Mouse (Mus musculus): Measurements from ENCODE around the gene Gm20388.

The Gm20388 gene

DNA sequence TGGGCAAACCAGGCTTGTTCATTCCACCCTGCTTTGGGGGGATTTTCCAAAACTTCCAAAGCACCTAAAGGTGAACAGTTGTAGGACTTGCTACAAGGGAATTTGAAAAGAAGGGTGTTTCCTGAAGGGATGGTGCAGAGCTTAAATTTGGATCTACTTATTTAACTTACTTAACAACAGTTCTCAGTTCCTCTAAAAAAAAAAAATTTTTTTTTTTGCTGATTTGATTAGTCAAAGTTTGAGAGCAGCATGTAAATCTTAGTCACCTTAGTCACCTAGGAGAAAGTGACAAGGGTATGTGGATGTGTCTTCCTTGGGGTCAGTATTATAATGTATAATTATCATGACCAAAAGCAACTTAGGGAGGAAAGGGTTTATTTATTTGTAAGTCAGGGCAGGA lies 2848.0 kb downstream of the Gm20388 start:
- no peak for DNase-seq (ENCODE audit: low spot score)

DNA sequence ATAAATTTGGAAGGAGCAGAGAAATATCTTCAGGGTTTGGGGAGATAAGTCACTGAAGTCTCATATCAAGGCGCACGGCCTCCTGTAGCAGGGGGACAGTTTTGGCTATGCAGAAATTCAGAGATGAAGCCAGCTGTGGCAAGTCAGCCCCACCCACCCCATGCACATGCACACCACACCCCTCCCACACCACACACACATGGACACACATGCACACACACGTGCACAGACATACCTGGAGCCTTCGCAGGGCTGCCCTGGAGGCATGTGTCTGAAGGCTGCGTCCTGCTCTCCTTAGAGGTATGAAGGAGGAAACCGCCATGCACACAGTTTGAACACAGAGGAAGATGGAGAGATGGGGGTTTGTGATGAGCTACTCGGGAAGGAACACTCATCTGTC lies 2849.5 kb downstream of the Gm20388 start:
- DNase-seq (ENCODE audit: low spot score) = no peak

DNA sequence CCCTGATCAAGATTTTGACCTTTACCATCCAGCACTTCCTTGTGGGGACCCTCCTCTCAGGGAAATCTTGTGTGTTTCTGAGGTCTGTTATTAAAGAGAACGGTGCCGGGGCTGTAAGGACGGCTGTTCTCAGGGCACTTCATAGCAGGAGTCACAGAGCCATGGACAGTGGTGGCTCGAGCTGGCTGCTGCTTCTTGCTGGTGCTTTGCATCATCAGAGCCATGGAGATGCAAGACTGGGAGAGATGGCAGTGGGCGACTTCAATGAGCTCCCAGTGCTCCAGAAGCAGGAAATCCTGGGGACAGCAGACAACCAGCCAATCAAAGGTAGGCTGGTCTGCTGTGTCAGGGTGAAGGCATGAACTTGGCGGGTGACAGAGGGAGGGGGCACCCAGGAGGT lies 2850.5 kb downstream of the Gm20388 start:
- DNase-seq (ENCODE audit: low spot score) = peak; percentile 74

DNA sequence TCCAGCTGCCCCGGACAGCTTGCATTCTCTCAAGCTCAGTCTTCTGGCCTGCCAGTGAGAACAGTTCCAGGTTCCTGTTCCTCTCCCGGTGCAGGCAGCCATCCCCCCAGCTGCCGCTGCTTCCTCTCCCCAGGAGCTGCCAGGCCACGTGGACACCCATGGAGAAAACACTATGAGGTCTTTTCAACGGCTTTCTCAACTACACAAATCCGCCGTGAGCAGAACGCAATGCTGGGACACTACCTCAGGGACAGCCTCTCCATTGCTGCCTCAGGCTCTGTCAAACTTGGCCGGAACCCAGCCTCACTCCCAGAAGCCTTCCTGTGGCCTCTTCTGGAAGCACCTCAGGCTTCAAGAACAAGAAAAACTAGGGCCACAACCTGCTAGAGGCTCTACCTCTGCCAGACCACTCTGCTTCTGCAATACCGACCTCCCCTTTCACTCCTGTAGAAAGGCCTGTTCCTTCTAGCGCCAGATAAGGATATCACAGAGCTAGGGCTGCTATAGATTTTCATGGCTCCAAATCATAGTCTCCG lies 2852.2 kb downstream of the Gm20388 start:
- DNase-seq (ENCODE audit: low spot score) = no peak

DNA sequence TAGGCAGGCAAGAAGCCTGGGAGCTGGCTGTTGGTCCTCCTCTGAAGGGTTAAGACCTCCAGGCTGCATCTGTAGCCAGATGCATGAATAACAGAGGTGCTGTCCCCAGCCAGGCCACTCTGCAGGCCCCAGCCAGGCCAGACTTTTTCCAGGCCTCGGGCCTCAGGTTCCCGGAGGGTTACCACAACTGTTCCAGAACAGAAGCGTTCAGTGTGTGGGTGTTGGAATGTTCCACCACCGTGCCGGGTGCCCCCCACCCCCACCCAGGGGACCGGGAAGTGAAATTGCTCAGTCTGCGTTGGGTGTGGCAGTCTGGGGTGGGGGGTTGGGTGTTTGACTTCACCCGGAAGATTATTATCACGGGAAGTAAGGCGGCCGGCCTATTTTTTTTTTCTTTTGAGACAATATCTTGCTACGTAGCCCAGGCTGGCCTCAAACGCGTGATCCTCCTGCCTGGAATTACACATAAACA lies 2852.7 kb downstream of the Gm20388 start:
- DNase-seq (ENCODE audit: low spot score) = no peak

DNA sequence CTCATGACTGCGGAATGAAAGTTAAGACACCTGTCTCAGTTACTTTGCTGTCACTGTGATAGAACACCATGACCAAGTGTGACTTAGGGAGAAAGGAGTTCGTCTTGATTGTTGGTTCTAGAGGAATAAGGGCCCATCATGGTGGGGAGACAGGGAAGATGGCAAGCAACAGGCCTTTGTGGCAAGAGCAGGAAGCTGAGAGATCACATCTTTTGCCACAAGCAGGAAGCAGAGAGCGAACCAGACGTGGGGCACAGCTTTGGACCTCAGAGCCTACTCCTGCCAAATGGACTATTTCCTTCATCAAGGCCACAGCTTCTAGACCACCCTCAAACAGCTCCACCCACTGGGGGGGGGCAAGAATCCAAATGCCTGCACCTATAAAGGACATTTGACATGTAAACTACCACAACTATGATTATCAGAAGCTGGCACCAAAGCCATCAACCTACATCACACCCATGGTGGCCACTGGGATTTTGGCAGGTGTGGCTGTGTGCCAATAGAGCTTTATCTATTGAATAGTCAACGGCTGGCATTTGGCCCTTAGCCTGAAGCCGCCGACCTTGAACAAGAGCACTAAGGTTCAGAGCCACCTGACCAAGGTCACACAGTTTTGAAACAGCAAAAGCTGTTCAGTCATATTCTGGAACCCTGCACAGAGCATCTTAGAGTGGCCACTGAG lies 2854.3 kb downstream of the Gm20388 start:
- DNase-seq (ENCODE audit: low spot score) = no peak

DNA sequence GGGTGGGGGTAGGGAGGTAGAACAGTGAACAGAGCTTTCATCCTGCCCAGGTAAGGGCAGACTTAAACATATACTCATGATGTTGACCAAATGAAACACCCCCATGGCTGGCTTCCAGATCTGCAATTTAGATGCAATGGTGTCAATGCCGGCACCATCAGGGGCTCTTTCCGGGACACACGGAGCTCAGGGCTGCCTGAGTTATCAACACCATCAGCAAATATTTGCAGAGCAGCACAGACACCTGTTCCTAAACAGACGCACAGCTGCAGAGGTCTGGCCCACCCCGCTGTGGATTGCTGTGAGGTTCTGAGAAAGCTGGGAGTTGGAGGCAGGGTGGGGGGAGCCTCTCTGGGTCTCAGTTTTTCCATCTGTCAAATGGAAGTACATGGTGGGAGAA lies 2855.5 kb downstream of the Gm20388 start:
- DNase-seq (ENCODE audit: low spot score) = no peak

DNA sequence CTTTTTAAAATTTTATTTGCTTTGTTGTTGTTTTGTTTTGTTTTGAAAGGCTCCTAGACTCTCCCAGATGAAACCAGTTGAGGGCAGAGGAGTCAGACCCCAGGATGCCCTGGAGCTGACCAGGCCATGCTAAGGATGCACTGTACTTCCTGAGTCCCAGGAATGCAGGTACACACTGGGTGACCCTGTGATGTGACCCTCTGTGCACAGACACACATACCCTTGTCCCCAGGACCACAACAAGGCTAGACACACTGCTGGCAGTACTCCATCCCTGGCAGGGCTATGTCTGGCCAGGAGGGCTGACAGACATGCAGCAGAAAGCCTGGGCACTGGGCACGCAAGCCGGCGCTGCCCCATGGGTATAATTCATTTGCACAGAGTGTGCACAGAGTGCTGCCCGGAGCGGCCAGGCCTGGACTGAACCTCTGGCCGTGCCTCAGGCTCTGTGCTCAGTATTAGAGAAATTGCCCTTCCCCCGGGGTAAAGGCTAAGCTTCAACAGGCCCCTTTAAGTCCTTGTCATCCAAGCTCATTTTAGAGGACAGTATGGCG lies 2856.1 kb downstream of the Gm20388 start:
- DNase-seq (ENCODE audit: low spot score) = peak; percentile 87

DNA sequence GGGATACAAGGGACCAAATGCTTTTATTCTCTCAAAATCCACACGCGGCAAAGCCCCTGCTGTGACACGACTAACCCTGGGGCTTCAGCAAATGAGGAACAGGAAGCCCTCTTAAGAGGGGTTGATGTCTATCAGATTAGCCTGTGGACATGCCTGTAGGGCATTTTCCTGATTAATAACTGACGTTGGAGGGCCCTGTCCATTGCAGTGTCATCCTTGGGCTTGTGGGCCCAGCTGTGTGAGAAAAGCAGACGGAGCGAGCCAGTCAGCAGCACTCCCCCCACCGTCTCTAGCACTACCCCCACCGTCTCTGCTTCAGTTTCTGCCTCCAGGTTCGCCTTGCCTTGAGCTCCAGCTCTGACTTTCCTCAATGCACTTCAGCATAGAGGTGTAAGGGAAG lies 2856.6 kb downstream of the Gm20388 start:
- peak; percentile 55 for DNase-seq (ENCODE audit: low spot score)

DNA sequence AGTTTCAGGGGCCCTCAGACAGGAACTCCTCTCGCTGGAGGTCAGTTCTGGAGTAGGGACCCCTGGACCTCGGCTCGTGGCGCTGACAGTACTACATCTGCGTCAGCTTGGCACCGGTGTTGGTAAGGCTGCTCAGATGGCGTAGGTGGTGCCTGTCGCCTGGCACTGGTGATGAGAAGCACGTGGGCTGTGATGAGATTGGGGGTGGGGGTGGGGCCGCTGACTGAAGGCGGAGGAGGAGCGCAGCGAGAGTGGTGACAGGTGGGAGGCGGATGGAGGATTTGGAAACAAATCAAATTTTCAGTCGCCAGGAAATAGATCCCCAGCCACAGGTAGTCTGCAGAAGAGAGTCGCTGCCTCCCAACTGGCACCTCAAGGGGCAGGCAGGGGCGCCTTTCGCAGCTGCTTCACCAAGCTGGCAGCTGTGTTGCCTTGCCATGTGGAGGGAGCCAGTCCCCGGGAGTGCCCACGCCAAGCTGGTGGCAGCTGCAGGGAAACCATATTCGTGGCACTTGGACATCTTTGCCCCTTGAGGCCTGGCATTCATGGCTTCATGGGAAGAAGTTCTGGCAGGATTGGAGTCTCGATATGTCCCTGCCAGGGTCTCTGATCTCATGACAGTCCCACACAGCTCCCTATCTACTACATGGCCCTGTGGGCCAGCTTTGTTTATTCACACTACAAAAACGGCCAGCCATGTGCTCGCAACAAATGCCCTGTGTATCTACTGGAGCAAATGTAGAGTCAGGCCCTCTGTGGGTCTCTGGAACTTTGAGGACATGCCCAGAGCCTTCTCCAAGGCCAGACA lies 2858.8 kb downstream of the Gm20388 start:
- no peak for DNase-seq (ENCODE audit: low spot score)

DNA sequence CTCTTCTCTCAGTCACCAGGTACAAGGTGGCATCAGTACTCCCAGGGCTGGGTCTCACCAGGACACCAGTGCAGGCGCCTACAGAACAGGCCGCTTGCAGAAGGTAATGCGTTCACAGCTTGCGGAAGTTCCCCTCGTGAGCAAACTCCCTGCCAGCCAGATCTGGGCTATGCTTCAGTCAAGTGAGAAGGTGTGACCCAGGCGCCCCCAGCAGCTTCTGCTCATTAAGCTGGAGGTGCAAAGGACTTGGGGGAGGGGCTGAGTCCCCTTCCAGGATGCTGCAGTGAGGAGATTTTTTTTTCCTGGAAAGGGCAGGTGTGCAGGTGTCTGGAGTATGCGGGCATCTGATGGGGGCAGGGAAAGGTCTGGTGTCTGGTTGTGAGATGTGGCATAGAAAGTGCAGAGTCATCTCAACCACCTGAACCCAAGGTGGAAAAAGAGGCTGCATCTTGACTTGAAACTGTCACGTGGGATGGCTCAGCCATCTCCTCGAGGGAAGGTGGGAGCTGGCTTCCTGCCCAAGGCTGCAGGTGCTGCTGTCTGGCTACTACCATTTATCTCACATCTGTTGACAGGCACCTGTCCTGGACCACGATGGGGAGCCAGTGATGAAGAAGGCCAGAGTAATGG lies 2861.9 kb downstream of the Gm20388 start:
- DNase-seq (ENCODE audit: low spot score) = no peak

DNA sequence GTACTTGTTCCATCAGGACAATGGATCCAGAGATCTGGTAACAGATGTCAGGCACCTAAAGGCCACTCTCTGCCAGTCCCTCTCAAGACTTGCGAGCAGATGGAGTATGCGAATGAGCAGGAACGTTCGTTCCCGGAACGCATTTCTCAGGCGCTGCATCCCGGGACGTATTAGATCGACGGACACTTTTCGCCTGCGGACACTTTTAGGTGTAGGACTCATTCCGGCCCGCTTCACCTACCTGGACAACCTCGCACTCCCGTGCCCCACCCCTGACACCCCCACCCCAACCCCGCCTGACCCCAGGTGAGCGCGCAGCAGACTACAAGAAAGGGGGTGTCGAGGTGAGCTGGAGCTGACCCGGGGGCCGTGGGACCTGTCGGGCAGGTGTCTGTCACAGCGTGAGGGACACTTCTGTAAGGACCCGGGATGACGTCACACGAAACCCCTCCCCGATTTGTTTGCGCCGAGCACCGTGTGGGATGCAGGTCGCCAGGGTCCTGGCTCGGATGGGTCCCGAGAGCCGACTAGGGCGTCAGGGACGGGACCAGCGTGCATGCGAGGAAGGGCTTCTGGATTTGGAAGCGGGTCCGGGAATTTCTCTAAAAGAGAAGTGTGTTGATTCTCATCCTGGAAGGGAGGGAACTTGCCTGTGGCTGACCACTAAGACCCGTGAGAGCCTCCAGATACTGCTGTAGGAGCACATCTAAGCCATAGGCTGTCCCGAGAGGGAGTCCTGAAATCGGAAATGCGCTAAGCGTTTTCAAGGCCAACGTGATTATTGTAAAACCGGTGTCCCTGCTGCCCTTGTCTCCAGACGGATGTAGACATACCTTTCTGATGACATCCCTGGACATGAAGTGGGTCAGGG lies 2864.9 kb downstream of the Gm20388 start, which contains the start of gene Acsf3:
Acsf3 (plus strand) TSS at position 202 of the 871 bp plus-strand sequence.
- DNase-seq (ENCODE audit: low spot score) = peak; percentile 70

DNA sequence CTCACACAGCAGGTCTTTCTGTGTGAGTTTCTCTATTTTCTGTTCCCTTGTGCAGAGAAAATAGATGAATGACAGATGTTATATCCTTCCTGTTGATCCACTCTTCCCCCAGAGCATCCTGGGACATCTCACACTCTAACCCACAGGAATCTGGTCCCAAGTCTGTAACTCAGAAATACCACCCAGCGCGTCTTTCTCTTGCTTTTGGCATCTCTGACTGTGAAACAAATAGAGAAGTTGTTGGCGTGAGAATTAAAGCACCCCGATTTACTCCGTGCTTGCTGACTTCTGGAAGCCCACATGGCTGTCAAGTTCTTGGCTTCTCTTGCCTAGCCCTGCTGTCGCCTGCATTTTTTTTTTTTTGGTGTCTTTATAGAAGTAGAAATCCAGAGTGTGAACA lies 2867.1 kb downstream of the Gm20388 start:
- DNase-seq (ENCODE audit: low spot score) = no peak

DNA sequence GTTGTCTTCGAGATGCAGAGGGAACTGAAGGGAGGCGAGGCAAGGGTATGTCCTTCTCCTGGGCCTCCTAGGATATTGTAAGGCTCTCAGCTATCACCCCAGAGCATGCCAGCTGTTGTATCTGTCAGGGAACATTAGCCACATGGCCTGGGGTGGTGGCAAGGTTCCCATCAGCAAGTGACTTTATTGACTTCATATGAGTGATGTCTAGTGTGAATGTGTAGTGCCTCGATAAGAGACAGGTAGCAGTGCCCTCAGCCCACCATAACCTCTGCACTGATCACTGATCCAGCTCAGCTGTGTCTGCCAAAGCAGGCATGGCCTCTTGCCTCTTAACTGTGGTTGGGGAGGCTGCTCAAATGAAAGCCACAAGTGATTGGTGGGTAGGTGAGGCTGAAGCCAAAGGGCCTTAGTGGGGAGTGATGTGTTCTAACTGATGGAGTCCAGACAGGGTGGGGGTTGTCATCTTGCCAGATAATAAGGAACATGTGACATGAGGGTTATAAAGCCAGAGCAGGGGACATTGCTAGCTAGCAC lies 2868.1 kb downstream of the Gm20388 start:
- peak; percentile 62 for DNase-seq (ENCODE audit: low spot score)

DNA sequence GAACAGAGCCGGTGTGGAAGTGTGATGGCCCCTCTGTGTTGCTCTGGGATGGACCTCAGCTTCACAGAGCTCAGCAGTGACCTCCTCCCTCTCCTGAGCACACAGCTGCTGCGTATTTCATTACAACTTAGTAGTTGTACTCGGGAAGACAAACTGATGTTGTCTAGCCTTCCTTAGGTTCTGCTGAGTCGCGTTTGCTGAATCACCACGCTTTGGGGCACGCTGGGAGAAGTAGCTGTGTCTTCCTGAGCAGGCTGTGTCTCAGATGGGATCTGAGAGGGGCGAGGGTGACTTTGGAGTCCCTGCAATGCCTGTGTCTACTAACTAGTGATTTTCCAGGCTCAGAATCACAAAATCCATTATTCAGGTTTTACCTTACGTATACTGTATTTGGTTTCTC lies 2868.6 kb downstream of the Gm20388 start:
- no peak for DNase-seq (ENCODE audit: low spot score)

DNA sequence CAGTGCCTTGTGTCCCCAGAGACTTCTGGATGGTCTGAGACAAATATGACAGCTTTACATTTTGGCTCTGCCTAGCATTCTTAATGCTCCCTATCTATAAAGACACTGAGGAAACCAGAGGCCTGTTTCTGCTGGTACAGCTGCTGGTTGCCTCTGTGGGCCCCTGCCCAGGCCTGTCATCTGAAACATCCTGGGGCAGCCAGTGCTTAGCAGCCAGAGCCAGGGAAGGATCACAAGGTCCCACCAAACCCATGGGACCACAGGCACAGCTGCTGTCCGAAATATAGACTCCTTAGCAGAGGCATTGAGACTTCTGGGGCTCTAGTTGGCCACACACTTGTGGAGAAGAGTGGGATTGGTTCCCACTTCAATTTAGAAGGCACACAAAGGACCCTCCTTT lies 2874.1 kb downstream of the Gm20388 start:
- DNase-seq (ENCODE audit: low spot score) = peak; percentile 40

DNA sequence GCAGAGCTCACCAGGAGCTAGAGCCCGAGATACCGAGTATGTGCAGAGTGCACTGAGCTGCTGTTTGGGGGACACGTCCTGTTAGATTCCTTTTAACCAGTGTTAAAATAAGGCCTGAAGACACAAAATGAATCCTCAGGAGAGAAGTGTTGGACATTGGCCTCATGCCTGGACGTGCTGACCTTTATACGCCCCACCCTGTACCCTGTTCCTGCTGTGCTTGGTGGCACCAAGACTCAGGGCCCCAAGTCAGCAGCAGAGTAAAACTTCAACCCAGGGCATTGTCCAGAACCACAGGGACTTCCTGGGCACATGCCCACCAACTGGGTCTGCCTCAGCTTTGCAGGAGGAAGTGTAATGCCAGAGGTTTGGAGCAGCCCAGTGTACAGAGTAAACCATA lies 2879.2 kb downstream of the Gm20388 start:
- DNase-seq (ENCODE audit: low spot score) = no peak

DNA sequence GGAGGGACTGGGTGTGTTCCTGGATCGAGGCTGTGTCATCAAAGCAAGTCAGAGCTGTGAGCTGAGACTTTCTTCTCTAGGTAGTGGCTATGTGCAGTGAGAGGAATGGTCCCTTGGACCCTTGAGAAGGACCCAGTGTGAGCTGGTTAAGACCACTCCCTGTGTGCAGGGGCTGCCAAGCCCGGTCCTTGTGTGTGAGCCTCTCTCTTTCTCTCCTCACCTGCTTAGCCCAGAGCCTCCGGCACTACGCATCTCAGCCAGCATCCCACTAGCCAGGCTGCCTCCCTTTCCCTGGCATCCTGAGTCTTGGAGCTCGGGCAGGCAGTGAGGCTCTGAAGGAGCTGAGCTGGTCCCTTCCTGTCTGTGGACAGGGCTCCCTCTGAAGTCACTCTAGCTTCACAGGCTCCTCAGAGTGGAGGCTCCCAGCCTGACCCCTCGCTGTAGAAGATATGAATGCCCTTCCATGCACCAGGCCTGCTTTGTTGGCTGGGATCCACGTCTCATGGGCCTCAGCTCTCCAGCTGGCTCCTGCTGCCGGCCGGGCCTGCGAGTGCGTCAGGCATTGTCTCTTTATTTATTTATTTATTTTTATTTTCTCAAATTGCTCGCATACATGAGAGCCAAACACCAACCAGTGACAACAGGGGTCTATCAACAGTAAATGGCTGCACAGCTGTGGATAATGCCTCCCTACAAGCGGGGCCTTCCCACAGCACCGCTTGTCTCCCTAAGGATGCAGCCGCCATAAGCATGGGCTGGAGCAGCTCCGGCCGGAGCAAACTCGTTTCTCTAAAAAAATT lies 2882.9 kb downstream of the Gm20388 start:
- peak; percentile 97 for DNase-seq (ENCODE audit: low spot score)

DNA sequence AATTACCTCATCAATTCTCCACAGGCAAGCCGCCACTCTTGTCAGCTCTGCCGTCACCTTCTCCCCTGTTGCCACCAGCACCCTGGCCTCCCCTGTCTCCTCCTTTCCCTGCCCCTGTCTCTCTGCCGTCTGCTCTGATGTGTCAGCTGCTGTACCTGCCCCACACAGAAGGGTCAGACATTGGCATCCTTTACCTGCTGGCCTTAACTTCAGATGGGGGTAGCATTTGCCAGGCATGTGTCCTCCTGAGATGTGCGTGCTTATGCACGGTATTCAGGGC lies 2883.5 kb downstream of the Gm20388 start:
- DNase-seq (ENCODE audit: low spot score) = no peak

Data from MN1 (cell line).